Mouse (Mus musculus) lung, embryonic 14.5 days (tissue): ENCODE results near the gene Cryba4. TPM values are rescaled to one million over a fixed set of nuclear protein-coding genes. Genes with fewer than 3 reads are reported as not detected.

Source experiments
- ATAC-seq: fragments of 200-750 bp; cut with Nextera tagmentation; 2 replicates; pipeline ENCODE4 v1.8.0; 2017; ENCODE audit warnings: mild to moderate bottlenecking, moderate TSS enrichment, moderate library complexity; ENCODE audit not compliant: insufficient read depth
- DNase-seq: peaks from one replicate; pipeline ENCODE4 v3.0.0-alpha.2; 2015
- H3K27ac ChIP-seq: fragments of 300-500 bp; sonication (generic); 2 replicates; pipeline ENCODE4 v1.5.1; 2014; ENCODE audit warnings: low read depth, mild to moderate bottlenecking, moderate library complexity
- H3K27me3 ChIP-seq: fragments of 300-500 bp; sonication (generic); 2 replicates; pipeline ENCODE4 v1.6.1; 2014; ENCODE audit warnings: low read length, control low read depth; ENCODE audit not compliant: insufficient read depth
- H3K36me3 ChIP-seq: fragments of 300-500 bp; sonication (generic); 2 replicates; pipeline ENCODE4 v1.6.1; 2014; ENCODE audit warnings: control low read depth; ENCODE audit not compliant: insufficient read depth
- H3K4me1 ChIP-seq: fragments of 300-500 bp; sonication (generic); 2 replicates; pipeline ENCODE4 v1.6.1; 2014; ENCODE audit warnings: antibody characterized with exemption, control low read depth; ENCODE audit not compliant: insufficient read depth
- H3K4me2 ChIP-seq: fragments of 300-500 bp; sonication (generic); 2 replicates; pipeline ENCODE4 v1.6.1; 2014; ENCODE audit warnings: mild to moderate bottlenecking
- H3K4me3 ChIP-seq: fragments of 300-500 bp; sonication (generic); 2 replicates; pipeline ENCODE4 v1.5.1; 2014; ENCODE audit warnings: low read depth, low read length
- H3K9ac ChIP-seq: fragments of 300-500 bp; sonication (generic); 2 replicates; pipeline ENCODE4 v1.6.1; 2014
- H3K9me3 ChIP-seq: fragments of 300-500 bp; sonication (generic); 2 replicates; pipeline ENCODE4 v1.6.1; 2016; ENCODE audit warnings: low read depth, low read length, control low read depth
- CTCF ChIP-seq: IDR thresholded peaks from 2 replicates; pipeline ENCODE4 v1.5.1; 2016; ENCODE audit warnings: antibody characterized with exemption, low read depth
- WGBS: fragments of 180-500 bp; shearing (Covaris S2); extraction: QIAGEN DNeasy Blood & Tissue Kit; methylation state at CpG from one replicate; pipeline ENCODE4 v1.1.7; 2014; 5-methylcytosine and 5-hydroxymethylcytosine counted together
- polyA plus RNA-seq: library from polyadenylated mRNA; unstranded; fragments of >200 nt; fragmentation: Nextera tagmentation; extraction: Ambion mirVana; gene quantifications from 2 replicates; pipeline ENCODE4 v1.2.1, GENCODE M21; 2014

Cryba4 gene
- polyA plus RNA-seq, 1 experiment from 2014 or later, result 2.7 TPM

DNA sequence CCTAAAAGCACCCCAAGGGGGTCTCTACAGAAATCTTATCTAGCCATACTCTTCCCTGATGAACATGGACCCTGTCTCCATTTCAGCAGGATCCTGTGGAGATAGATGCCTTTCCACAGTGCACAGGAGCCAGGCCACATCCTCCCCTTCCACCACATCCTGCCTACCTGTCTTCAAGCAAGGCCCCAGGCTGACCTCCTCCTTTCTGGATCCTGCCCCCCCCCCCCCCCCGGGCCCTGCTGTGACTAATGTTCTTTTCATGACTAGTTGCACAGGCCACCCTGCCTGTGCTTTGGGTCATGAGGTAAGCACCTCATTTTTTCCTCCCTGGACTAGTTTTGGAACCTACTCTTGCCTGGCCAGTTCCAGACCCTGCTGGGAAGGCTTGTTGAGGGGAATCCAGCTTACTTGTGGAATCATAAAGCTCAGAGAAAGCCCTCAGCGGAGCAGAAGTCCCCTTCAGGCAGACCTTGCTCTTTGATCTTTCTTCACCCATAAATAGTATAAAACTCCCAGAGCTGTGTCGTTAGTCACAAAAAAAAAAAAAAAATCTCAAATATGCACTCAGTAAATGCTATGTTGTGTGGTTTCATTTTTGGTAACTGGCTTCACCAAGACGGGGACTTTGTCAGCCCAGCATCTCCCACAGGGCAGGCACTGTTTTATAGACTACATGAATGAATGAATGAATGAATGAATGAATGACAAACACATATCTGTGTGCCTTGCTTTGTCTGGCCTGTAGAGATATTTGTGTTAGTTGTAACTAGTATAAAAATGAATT is 22.9 kb upstream of the Cryba4 start:
- no peak for TF ChIP-seq CTCF
- Histone ChIP-seq H3K4me1 (peaks cover 8% of the 10 kb centered on the region), H3K27me3 (peaks cover 7% of the 10 kb centered on the region; the same call in 1 of the 2 replicates), H3K9me3 (no peaks in the 10 kb centered on the region), H3K4me3 (no peak overlapping the region), H3K4me2 (peak overlapping the region; percentile 84), H3K27ac (no peak overlapping the region), H3K9ac (no peak overlapping the region), H3K36me3 (no peaks in the 10 kb centered on the region)
- ATAC-seq, result no peak
- no peak for DNase-seq
- WGBS, result 42% methylated on average over 4 of the region's 4 CpGs

DNA sequence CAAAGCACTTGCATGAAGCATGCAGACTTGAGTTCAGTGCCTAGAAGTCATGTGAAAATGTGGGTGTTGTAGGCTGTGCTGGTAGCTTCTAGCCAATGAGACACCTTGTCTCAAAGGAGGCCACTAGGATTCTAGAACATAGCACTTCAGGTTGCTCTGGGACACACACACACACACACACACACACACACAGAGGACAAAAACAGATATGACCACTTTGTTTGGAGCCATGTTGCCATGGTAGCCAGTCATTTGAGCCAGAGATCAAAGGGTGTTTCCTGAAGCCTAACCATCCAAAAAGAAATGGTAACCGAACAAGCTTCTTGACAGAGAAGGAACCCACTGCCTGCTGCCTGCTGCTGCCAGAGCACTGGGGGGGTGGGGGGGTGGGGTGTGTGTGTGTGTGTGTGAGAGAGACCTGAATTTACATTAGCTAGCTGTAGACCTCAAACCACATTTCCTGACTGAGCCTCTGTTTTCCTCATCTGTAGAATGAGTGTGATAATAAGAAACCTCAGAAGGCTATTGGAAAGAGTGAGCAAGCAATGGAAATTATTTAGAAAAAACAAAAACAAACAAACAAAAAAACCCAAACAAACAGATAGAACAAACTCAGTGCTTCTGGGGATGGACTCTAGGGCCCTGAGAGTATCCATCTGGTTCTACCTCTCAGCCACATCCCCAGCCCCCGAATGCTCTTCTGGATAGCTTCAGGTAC is 21.6 kb upstream of the Cryba4 start:
- Histone ChIP-seq H3K4me2 (no peak overlapping the region), H3K27ac (no peak overlapping the region), H3K4me1 (peaks cover 8% of the 10 kb centered on the region), H3K27me3 (peaks cover 14% of the 10 kb centered on the region), H3K9ac (no peak overlapping the region), H3K36me3 (no peaks in the 10 kb centered on the region), H3K4me3 (no peak overlapping the region), H3K9me3 (no peaks in the 10 kb centered on the region)
- 49% methylated on average over 2 of the region's 2 CpGs for WGBS
- DNase-seq (no peak), ATAC-seq (no peak)
- no peak for TF ChIP-seq CTCF

DNA sequence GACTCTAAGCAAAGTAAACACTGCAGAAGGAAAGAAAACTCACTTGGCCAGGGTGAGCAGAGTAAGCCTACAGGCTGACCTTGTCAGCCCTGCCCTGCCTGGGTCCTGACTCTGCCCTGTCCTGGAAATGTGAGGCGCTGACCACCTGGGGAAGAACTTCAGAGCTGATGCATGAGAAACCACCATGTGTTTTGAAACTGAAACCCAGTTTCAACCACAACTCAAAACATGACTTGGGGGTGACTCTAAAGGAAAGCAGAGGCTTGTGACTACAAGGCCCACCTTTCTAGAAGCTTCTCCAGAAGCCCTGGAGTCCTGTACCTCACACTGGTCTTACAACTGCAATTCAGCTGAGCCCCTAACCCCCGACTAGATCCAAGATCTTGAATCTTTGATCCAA is 20.6 kb upstream of the Cryba4 start:
- DNase-seq, result no peak
- peaks cover 6% of the 10 kb centered on the region for H3K4me1 ChIP-seq
- TF ChIP-seq CTCF, result no peak
- no peak overlapping the region for H3K4me2 ChIP-seq
- H3K4me3 ChIP-seq, result no peak overlapping the region
- no peaks in the 10 kb centered on the region for H3K36me3 ChIP-seq
- no peaks in the 10 kb centered on the region for H3K9me3 ChIP-seq
- no peak for ATAC-seq
- no peak overlapping the region for H3K9ac ChIP-seq
- 36% methylated on average over 2 of the region's 2 CpGs for WGBS
- no peak overlapping the region for H3K27ac ChIP-seq
- H3K27me3 ChIP-seq, result peaks cover 18% of the 10 kb centered on the region

DNA sequence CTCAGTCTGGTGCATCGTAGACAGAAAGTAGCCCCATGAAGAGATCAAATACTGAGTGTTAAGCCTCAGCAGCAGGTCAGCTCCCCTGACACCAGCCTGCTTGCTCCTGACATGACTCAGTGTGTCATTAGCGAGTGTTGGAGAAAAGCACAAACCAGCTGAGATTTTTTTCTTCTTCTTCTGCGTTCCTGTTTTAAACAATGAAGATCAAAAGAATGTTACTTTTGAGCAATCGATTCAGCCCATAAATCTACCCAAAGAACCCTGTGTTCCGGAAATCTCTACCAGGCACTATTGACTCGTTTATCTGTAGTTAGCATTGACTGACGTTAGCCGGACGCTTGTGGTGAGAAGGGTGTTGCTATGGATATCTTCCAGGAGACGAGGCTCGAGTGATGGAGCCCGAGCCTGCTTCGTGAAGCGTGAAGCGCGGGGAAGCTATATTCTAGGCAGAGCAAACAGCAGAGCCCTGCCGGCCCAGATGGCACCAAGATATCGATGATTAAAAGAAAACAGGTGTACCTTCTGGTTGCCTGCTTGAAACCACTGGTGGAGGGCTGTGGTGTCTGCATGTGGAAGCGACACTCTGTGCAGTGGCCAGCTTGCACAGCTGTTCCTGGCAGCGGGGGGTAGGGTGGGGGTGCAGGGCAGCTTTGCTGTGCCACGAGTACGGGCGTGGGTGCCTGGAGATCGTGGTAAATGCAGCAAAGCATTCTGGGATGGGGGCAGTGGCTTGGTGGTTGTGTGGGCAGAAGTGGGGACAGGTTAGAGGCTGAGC is 18.6 kb upstream of the Cryba4 start:
- Histone ChIP-seq H3K4me3 (no peak overlapping the region), H3K9me3 (no peaks in the 10 kb centered on the region), H3K27ac (no peak overlapping the region), H3K4me2 (no peak overlapping the region), H3K27me3 (peaks cover 22% of the 10 kb centered on the region), H3K9ac (no peak overlapping the region), H3K4me1 (no peaks in the 10 kb centered on the region), H3K36me3 (no peaks in the 10 kb centered on the region)
- no peak for TF ChIP-seq CTCF
- DNase-seq (no peak), ATAC-seq (no peak)
- WGBS, result 37% methylated on average over 24 of the region's 24 CpGs

DNA sequence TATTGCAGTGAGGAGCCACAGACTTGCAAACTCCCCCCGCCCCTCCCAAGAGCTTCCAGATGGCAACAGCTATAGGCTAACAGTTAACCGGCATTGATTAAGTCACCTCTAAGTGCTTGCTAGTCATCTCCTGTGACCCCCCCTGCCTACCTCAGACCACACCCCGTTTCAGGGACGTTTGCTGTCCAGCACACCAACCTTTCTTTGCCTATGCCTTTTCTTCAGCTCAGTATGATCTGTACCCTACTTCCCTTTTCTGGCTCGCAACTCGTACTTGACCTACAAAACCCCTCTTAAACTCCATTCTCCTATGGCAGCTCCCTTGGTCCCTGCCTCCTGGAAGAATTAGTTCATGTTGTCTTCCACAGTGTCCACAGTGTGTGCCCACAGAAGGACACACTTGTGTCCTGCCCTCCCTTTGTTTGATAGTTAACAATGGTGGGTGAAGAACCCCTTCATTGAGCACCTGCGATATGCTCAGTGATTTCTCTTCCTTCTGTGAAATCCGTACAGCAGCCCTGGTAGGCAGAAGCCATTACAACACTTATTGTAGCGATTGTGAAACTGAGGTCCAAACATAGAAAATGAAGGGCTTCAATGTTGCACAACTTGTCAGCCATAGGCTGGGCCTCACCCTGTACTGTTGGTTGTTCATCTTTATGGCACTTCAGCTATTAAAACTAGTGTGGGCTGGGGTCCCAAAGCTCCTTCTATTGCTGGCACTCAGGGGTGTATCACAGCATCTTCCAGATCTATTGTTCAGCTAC is 13.9 kb upstream of the Cryba4 start:
- no peaks in the 10 kb centered on the region for H3K4me1 ChIP-seq
- H3K27me3 ChIP-seq, result peaks cover 19% of the 10 kb centered on the region
- H3K4me3 ChIP-seq, result no peak overlapping the region
- H3K9me3 ChIP-seq, result no peaks in the 10 kb centered on the region
- H3K4me2 ChIP-seq, result peak overlapping the region; percentile 21; the same call in 1 of the 2 replicates
- no peak overlapping the region for H3K9ac ChIP-seq
- no peak for TF ChIP-seq CTCF
- no peak for ATAC-seq
- no peak overlapping the region for H3K27ac ChIP-seq
- 53% methylated on average over 9 of the region's 9 CpGs for WGBS
- DNase-seq, result no peak
- no peaks in the 10 kb centered on the region for H3K36me3 ChIP-seq

DNA sequence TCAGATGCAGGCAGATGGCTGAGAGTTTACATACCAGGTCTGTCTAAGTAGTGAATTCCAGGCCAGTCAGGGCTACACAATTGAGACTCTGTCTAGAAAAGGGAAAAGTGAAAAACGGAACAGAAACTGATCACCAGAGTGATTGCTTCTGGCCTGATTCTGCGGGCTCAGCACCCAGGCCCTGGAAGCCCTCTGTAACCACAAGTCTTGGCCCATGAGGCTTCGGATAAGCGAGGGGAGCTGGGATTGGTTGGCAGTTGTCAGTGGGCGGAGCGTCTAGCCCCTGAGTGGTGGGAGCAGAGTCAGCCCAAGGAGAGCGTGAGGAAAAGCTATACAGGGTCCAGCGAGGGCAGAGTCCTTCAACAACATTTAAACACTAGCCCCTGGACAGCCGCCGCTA is 13.2 kb upstream of the Cryba4 start:
- H3K9ac ChIP-seq, result no peak overlapping the region
- ATAC-seq (peak; percentile 79), DNase-seq (peak; percentile 61)
- H3K4me3 ChIP-seq, result no peak overlapping the region
- peaks cover 18% of the 10 kb centered on the region for H3K27me3 ChIP-seq
- TF ChIP-seq CTCF, result no peak
- H3K9me3 ChIP-seq, result no peaks in the 10 kb centered on the region
- no peak overlapping the region for H3K27ac ChIP-seq
- WGBS, result 5% methylated on average over 10 of the region's 10 CpGs
- no peaks in the 10 kb centered on the region for H3K4me1 ChIP-seq
- no peaks in the 10 kb centered on the region for H3K36me3 ChIP-seq
- H3K4me2 ChIP-seq, result peak overlapping the region; percentile 21; the same call in 1 of the 2 replicates
